In genomic region chr2:58765141-58765540, GRCm38 (mm10) we compare ENCODE assay signal across 10 mouse cellular contexts.
DNase-seq lines count a peak whose midpoint lies in the region; ATAC-seq lines count a peak whose summit lies in the region.
"Had no signal": no experiment of that assay in that cellular context is flagged by ENCODE, and none has a peak within 500 bp of the region (broad histone marks: within the 10 kb centered on the region; RNA-seq: fewer than 3 reads in every experiment).

No protein-coding gene starts in this region.

- WGBS in forebrain, embryonic 11.5 days = 81% methylated on average over 8 of the region's 8 CpGs

- H3K27ac ChIP-seq in forebrain, embryonic 11.5 days (ENCODE audit: low read depth, low read length) = no peak overlapping the region

- H3K4me2 ChIP-seq in forebrain, embryonic 11.5 days (ENCODE audit: low read depth, low read length, severe bottlenecking) = no peak overlapping the region

- no peaks in the 10 kb centered on the region for H3K4me1 ChIP-seq in forebrain, embryonic 11.5 days (replicated peaks; ENCODE audit: control insufficient read depth, insufficient read depth, low read length)

- no peak overlapping the region for H3K9ac ChIP-seq in forebrain, embryonic 11.5 days (ENCODE audit: low read length)
- H3K9ac ChIP-seq: forebrain, postnatal 0 days had no signal

- ATAC-seq in forebrain, embryonic 11.5 days (replicated peaks; ENCODE audit: low FRiP score) = no peak
- ATAC-seq: forebrain, postnatal 0 days had no signal

- no peak overlapping the region for H3K4me3 ChIP-seq in forebrain, embryonic 11.5 days (ENCODE audit: low read depth, low read length)

- peak; percentile 52 for DNase-seq in left cerebral cortex, adult 11 months (ENCODE audit: low spot score)
- DNase-seq in left cerebral cortex, postnatal 4 days = no peak
- peak; percentile 61 for DNase-seq in kidney, adult 9 months
- DNase-seq in layer of hippocampus, postnatal 36 days = peak; percentile 66 to 69
- DNase-seq in right cerebral cortex, postnatal 25 days = peak; percentile 61
- DNase-seq in heart, adult 11 months = no peak
- DNase-seq in forebrain, embryonic 11.5 days (ENCODE audit: low spot score) = no peak
- DNase-seq in heart, postnatal 10 days = no peak
- DNase-seq: cerebellum, adult 18-20 months; forebrain, postnatal 0 days had no signal

- no peaks in the 10 kb centered on the region for H3K9me3 ChIP-seq in forebrain, embryonic 11.5 days (ENCODE audit: control insufficient read depth, low read length)

- no peaks in the 10 kb centered on the region for H3K27me3 ChIP-seq in forebrain, embryonic 11.5 days (ENCODE audit: control insufficient read depth, insufficient read depth, low read length)

- intact Hi-C loops in left cerebral cortex, postnatal 4 days (cut with DNase I) = no loop called here
- intact Hi-C loops in heart, postnatal 10 days (cut with DNase I) = no loop called here

- no peaks in the 10 kb centered on the region for H3K36me3 ChIP-seq in forebrain, embryonic 11.5 days (ENCODE audit: control insufficient read depth, insufficient read depth, low read length)

Comparison
In these comparisons a context has a peak if more than half of its experiments do, and no peak if none do; other contexts are left out.
1. DNase-seq: peak in left cerebral cortex, adult 11 months (single experiment), kidney, adult 9 months (single experiment), layer of hippocampus, postnatal 36 days (2 of 2) and right cerebral cortex, postnatal 25 days (single experiment); none in left cerebral cortex, postnatal 4 days (single experiment), heart, adult 11 months (single experiment), forebrain, embryonic 11.5 days (single experiment) and heart, postnatal 10 days (0 of 2).